Mouse (Mus musculus): Measurements from ENCODE around the gene Tcf21.

Gene Tcf21

GRCm38 (mm10) chr10:22813317-22813960 is 6.5 kb downstream of the Tcf21 start:
- H3K27me3 ChIP-seq (ENCODE audit: insufficient read depth, low read length) = peaks cover 66% of the 10 kb centered on the region
- H3K9me3 ChIP-seq (ENCODE audit: low read length) = no peaks in the 10 kb centered on the region
- no peaks in the 10 kb centered on the region for H3K36me3 ChIP-seq (ENCODE audit: insufficient read depth, low read length)
- no peak for TF ChIP-seq CTCF (conservative IDR thresholded peaks at IDR 0.05; ENCODE audit: low read length)
- no peak for TF ChIP-seq POU5F1 (IDR thresholded peaks at IDR 0.05; ENCODE audit: borderline replicate concordance, low read length)
- TF ChIP-seq NANOG (IDR thresholded peaks at IDR 0.05; ENCODE audit: borderline replicate concordance, low read length) = no peak
- peaks cover 20% of the 10 kb centered on the region for H3K4me1 ChIP-seq (replicated peaks; ENCODE audit: low read depth, low read length)
- H3K4me3 ChIP-seq (replicated peaks; ENCODE audit: low read length) = peak overlapping the region; percentile 48

GRCm38 (mm10) chr10:22811921-22812320 is 8.1 kb downstream of the Tcf21 start:
- peaks cover 59% of the 10 kb centered on the region for H3K27me3 ChIP-seq (ENCODE audit: insufficient read depth, low read length)
- TF ChIP-seq POU5F1 (IDR thresholded peaks at IDR 0.05; ENCODE audit: borderline replicate concordance, low read length) (no peak), CTCF (conservative IDR thresholded peaks at IDR 0.05; ENCODE audit: low read length) (no peak), NANOG (IDR thresholded peaks at IDR 0.05; ENCODE audit: borderline replicate concordance, low read length) (no peak)
- no peaks in the 10 kb centered on the region for H3K9me3 ChIP-seq (ENCODE audit: low read length)
- H3K4me3 ChIP-seq (replicated peaks; ENCODE audit: low read length) = no peak overlapping the region
- H3K36me3 ChIP-seq (ENCODE audit: insufficient read depth, low read length) = no peaks in the 10 kb centered on the region
- H3K4me1 ChIP-seq (replicated peaks; ENCODE audit: low read depth, low read length) = peaks cover 16% of the 10 kb centered on the region; the same call in 1 of the 2 replicates

GRCm38 (mm10) chr10:22782684-22783083 is 37.3 kb downstream of the Tcf21 start:
- H3K36me3 ChIP-seq (ENCODE audit: insufficient read depth, low read length) = no peaks in the 10 kb centered on the region
- TF ChIP-seq POU5F1 (IDR thresholded peaks at IDR 0.05; ENCODE audit: borderline replicate concordance, low read length) (no peak), CTCF (conservative IDR thresholded peaks at IDR 0.05; ENCODE audit: low read length) (no peak), NANOG (IDR thresholded peaks at IDR 0.05; ENCODE audit: borderline replicate concordance, low read length) (no peak)
- no peaks in the 10 kb centered on the region for H3K9me3 ChIP-seq (ENCODE audit: low read length)
- no peak overlapping the region for H3K4me3 ChIP-seq (replicated peaks; ENCODE audit: low read length)
- H3K4me1 ChIP-seq (replicated peaks; ENCODE audit: low read depth, low read length) = no peaks in the 10 kb centered on the region
- H3K27me3 ChIP-seq (ENCODE audit: insufficient read depth, low read length) = no peaks in the 10 kb centered on the region

GRCm38 (mm10) chr10:22781466-22781865 is 38.5 kb downstream of the Tcf21 start:
- no peaks in the 10 kb centered on the region for H3K9me3 ChIP-seq (ENCODE audit: low read length)
- TF ChIP-seq NANOG (IDR thresholded peaks at IDR 0.05; ENCODE audit: borderline replicate concordance, low read length) = no peak
- peak; percentile 50 for TF ChIP-seq CTCF (conservative IDR thresholded peaks at IDR 0.05; ENCODE audit: low read length)
- no peak for TF ChIP-seq POU5F1 (IDR thresholded peaks at IDR 0.05; ENCODE audit: borderline replicate concordance, low read length)
- H3K4me1 ChIP-seq (replicated peaks; ENCODE audit: low read depth, low read length) = no peaks in the 10 kb centered on the region
- no peak overlapping the region for H3K4me3 ChIP-seq (replicated peaks; ENCODE audit: low read length)
- no peaks in the 10 kb centered on the region for H3K27me3 ChIP-seq (ENCODE audit: insufficient read depth, low read length)
- no peaks in the 10 kb centered on the region for H3K36me3 ChIP-seq (ENCODE audit: insufficient read depth, low read length)

- H3K4me1 ChIP-seq (replicated peaks; ENCODE audit: low read depth, low read length) = no peaks in the 10 kb centered on the region
- no peaks in the 10 kb centered on the region for H3K36me3 ChIP-seq (ENCODE audit: insufficient read depth, low read length)
- H3K4me3 ChIP-seq (replicated peaks; ENCODE audit: low read length) = no peak overlapping the region
- TF ChIP-seq POU5F1 (IDR thresholded peaks at IDR 0.05; ENCODE audit: borderline replicate concordance, low read length) = no peak
- peak; percentile 25; the same call in 1 of the 2 replicates for TF ChIP-seq CTCF (conservative IDR thresholded peaks at IDR 0.05; ENCODE audit: low read length)
- H3K27me3 ChIP-seq (ENCODE audit: insufficient read depth, low read length) = no peaks in the 10 kb centered on the region
- H3K9me3 ChIP-seq (ENCODE audit: low read length) = no peaks in the 10 kb centered on the region
These were observed 42.0 kb downstream of the Tcf21 start for GRCm38 (mm10) chr10:22777939-22778338.

GRCm38 (mm10) chr10:22776007-22776698 is 43.8 kb downstream of the Tcf21 start:
- H3K27me3 ChIP-seq (ENCODE audit: insufficient read depth, low read length) = no peaks in the 10 kb centered on the region
- no peaks in the 10 kb centered on the region for H3K36me3 ChIP-seq (ENCODE audit: insufficient read depth, low read length)
- H3K4me3 ChIP-seq (replicated peaks; ENCODE audit: low read length) = no peak overlapping the region
- H3K9me3 ChIP-seq (ENCODE audit: low read length) = no peaks in the 10 kb centered on the region
- TF ChIP-seq POU5F1 (IDR thresholded peaks at IDR 0.05; ENCODE audit: borderline replicate concordance, low read length) = no peak
- TF ChIP-seq CTCF (conservative IDR thresholded peaks at IDR 0.05; ENCODE audit: low read length) = peak; percentile 39
- no peaks in the 10 kb centered on the region for H3K4me1 ChIP-seq (replicated peaks; ENCODE audit: low read depth, low read length)

- H3K4me3 ChIP-seq (replicated peaks; ENCODE audit: low read length) = no peak overlapping the region
- H3K27me3 ChIP-seq (ENCODE audit: insufficient read depth, low read length) = no peaks in the 10 kb centered on the region
- H3K9me3 ChIP-seq (ENCODE audit: low read length) = no peaks in the 10 kb centered on the region
- no peaks in the 10 kb centered on the region for H3K36me3 ChIP-seq (ENCODE audit: insufficient read depth, low read length)
- TF ChIP-seq NANOG (IDR thresholded peaks at IDR 0.05; ENCODE audit: borderline replicate concordance, low read length) = no peak
- TF ChIP-seq CTCF (conservative IDR thresholded peaks at IDR 0.05; ENCODE audit: low read length) = no peak
- TF ChIP-seq POU5F1 (IDR thresholded peaks at IDR 0.05; ENCODE audit: borderline replicate concordance, low read length) = no peak
- H3K4me1 ChIP-seq (replicated peaks; ENCODE audit: low read depth, low read length) = no peaks in the 10 kb centered on the region
These were observed 44.5 kb downstream of the Tcf21 start for GRCm38 (mm10) chr10:22775456-22775855.

GRCm38 (mm10) chr10:22774626-22775025 is 45.3 kb downstream of the Tcf21 start:
- Histone ChIP-seq H3K9me3 (ENCODE audit: low read length) (no peaks in the 10 kb centered on the region), H3K27me3 (ENCODE audit: insufficient read depth, low read length) (no peaks in the 10 kb centered on the region), H3K4me3 (replicated peaks; ENCODE audit: low read length) (no peak overlapping the region), H3K4me1 (replicated peaks; ENCODE audit: low read depth, low read length) (no peaks in the 10 kb centered on the region), H3K36me3 (ENCODE audit: insufficient read depth, low read length) (no peaks in the 10 kb centered on the region)
- TF ChIP-seq POU5F1 (IDR thresholded peaks at IDR 0.05; ENCODE audit: borderline replicate concordance, low read length) (no peak), CTCF (conservative IDR thresholded peaks at IDR 0.05; ENCODE audit: low read length) (no peak), NANOG (IDR thresholded peaks at IDR 0.05; ENCODE audit: borderline replicate concordance, low read length) (no peak)
